Mouse (Mus musculus): ENCODE measurements around the gene Bola1.

- no peak for TF ChIP-seq CTCF (IDR thresholded peaks at IDR 0.05; ENCODE audit: borderline replicate concordance, control insufficient read depth, extremely low read depth, insufficient read depth, low read length, poor library complexity)
- no peak for TF ChIP-seq POLR2A (IDR thresholded peaks at IDR 0.05; ENCODE audit: control insufficient read depth, extremely low read depth, insufficient read depth, low read length, poor library complexity)
These were observed 28.9 kb upstream of the Bola1 start for GRCm38 (mm10) chr3:96248141-96249033.
